Mouse (Mus musculus): ENCODE data around the gene Anpep. TPM values are rescaled to one million over a fixed set of nuclear protein-coding genes. Genes with fewer than 3 reads are reported as not detected.

The Anpep gene
- 38.2 and 41.0 TPM in 2 replicates for polyA plus RNA-seq (2011; ENCODE audit: insufficient read length, low read depth, missing spikeins)

GRCm38 (mm10) chr7:79860811-79861210 is at the start of gene Anpep:
Anpep (minus strand) TSS chr7:79861059.
- Histone ChIP-seq H3K4me3 (ENCODE audit: insufficient read depth, low read length) (no peak within 1 kb of the TSS), H3K4me1 (ENCODE audit: control insufficient read depth, insufficient read depth, low read length) (no peaks in the 10 kb centered on the region), H3K27ac (ENCODE audit: insufficient read depth, low read length) (no peak within 1 kb of the TSS)
- TF ChIP-seq POLR2A (IDR thresholded peaks at IDR 0.05; ENCODE audit: low read depth, low read length) (no peak), CTCF (IDR thresholded peaks at IDR 0.05; ENCODE audit: borderline replicate concordance, insufficient read depth, low read length) (no peak)

GRCm38 (mm10) chr7:79907356-79907755 is 46.5 kb upstream of the Anpep start:
- H3K27ac ChIP-seq (ENCODE audit: insufficient read depth, low read length), result no peak overlapping the region
- H3K4me3 ChIP-seq (ENCODE audit: insufficient read depth, low read length), result no peak overlapping the region
- TF ChIP-seq POLR2A (IDR thresholded peaks at IDR 0.05; ENCODE audit: low read depth, low read length) (no peak), CTCF (IDR thresholded peaks at IDR 0.05; ENCODE audit: borderline replicate concordance, insufficient read depth, low read length) (no peak)
- peaks cover 3% of the 10 kb centered on the region; the same call in 1 of the 2 replicates for H3K4me1 ChIP-seq (ENCODE audit: control insufficient read depth, insufficient read depth, low read length)

GRCm38 (mm10) chr7:79906914-79907313 is 46.1 kb upstream of the Anpep start:
- no peak overlapping the region for H3K4me3 ChIP-seq (ENCODE audit: insufficient read depth, low read length)
- peaks cover 3% of the 10 kb centered on the region; the same call in 1 of the 2 replicates for H3K4me1 ChIP-seq (ENCODE audit: control insufficient read depth, insufficient read depth, low read length)
- TF ChIP-seq POLR2A (IDR thresholded peaks at IDR 0.05; ENCODE audit: low read depth, low read length) (no peak), CTCF (IDR thresholded peaks at IDR 0.05; ENCODE audit: borderline replicate concordance, insufficient read depth, low read length) (no peak)
- H3K27ac ChIP-seq (ENCODE audit: insufficient read depth, low read length), result no peak overlapping the region

GRCm38 (mm10) chr7:79905193-79905592 is 44.3 kb upstream of the Anpep start:
- no peak for TF ChIP-seq POLR2A (IDR thresholded peaks at IDR 0.05; ENCODE audit: low read depth, low read length)
- no peak for TF ChIP-seq CTCF (IDR thresholded peaks at IDR 0.05; ENCODE audit: borderline replicate concordance, insufficient read depth, low read length)
- H3K4me1 ChIP-seq (ENCODE audit: control insufficient read depth, insufficient read depth, low read length), result peaks cover 3% of the 10 kb centered on the region; the same call in 1 of the 2 replicates
- H3K27ac ChIP-seq (ENCODE audit: insufficient read depth, low read length), result no peak overlapping the region
- no peak overlapping the region for H3K4me3 ChIP-seq (ENCODE audit: insufficient read depth, low read length)

GRCm38 (mm10) chr7:79903160-79903792 is 42.4 kb upstream of the Anpep start:
- TF ChIP-seq POLR2A (IDR thresholded peaks at IDR 0.05; ENCODE audit: low read depth, low read length) (no peak), CTCF (IDR thresholded peaks at IDR 0.05; ENCODE audit: borderline replicate concordance, insufficient read depth, low read length) (no peak)
- Histone ChIP-seq H3K27ac (ENCODE audit: insufficient read depth, low read length) (no peak overlapping the region), H3K4me1 (ENCODE audit: control insufficient read depth, insufficient read depth, low read length) (peaks cover 3% of the 10 kb centered on the region; the same call in 1 of the 2 replicates), H3K4me3 (ENCODE audit: insufficient read depth, low read length) (no peak overlapping the region)

GRCm38 (mm10) chr7:79900753-79901152 is 39.9 kb upstream of the Anpep start:
- TF ChIP-seq CTCF (IDR thresholded peaks at IDR 0.05; ENCODE audit: borderline replicate concordance, insufficient read depth, low read length) (no peak), POLR2A (IDR thresholded peaks at IDR 0.05; ENCODE audit: low read depth, low read length) (no peak)
- Histone ChIP-seq H3K4me1 (ENCODE audit: control insufficient read depth, insufficient read depth, low read length) (peaks cover 3% of the 10 kb centered on the region; the same call in 1 of the 2 replicates), H3K27ac (ENCODE audit: insufficient read depth, low read length) (no peak overlapping the region), H3K4me3 (ENCODE audit: insufficient read depth, low read length) (no peak overlapping the region)

- 0 out of 2 replicates have a peak, but pooled peaks cover 2% of the 10 kb centered on the region for H3K4me1 ChIP-seq (ENCODE audit: control insufficient read depth, insufficient read depth, low read length)
- no peak overlapping the region for H3K27ac ChIP-seq (ENCODE audit: insufficient read depth, low read length)
- no peak for TF ChIP-seq POLR2A (IDR thresholded peaks at IDR 0.05; ENCODE audit: low read depth, low read length)
- H3K4me3 ChIP-seq (ENCODE audit: insufficient read depth, low read length), result no peak overlapping the region
Observed at GRCm38 (mm10) chr7:79895225-79895624, 34.4 kb upstream of the Anpep start.

- 0 out of 2 replicates have a peak, but pooled peaks cover 2% of the 10 kb centered on the region for H3K4me1 ChIP-seq (ENCODE audit: control insufficient read depth, insufficient read depth, low read length)
- TF ChIP-seq POLR2A (IDR thresholded peaks at IDR 0.05; ENCODE audit: low read depth, low read length) (no peak), CTCF (IDR thresholded peaks at IDR 0.05; ENCODE audit: borderline replicate concordance, insufficient read depth, low read length) (no peak)
Observed at GRCm38 (mm10) chr7:79894790-79895189, 33.9 kb upstream of the Anpep start.

GRCm38 (mm10) chr7:79892576-79893428 is 31.9 kb upstream of the Anpep start:
- TF ChIP-seq POLR2A (IDR thresholded peaks at IDR 0.05; ENCODE audit: low read depth, low read length), result no peak
- no peak for TF ChIP-seq CTCF (IDR thresholded peaks at IDR 0.05; ENCODE audit: borderline replicate concordance, insufficient read depth, low read length)
- Histone ChIP-seq H3K27ac (ENCODE audit: insufficient read depth, low read length) (peak overlapping the region; percentile 64), H3K4me3 (ENCODE audit: insufficient read depth, low read length) (no peak overlapping the region), H3K4me1 (ENCODE audit: control insufficient read depth, insufficient read depth, low read length) (0 out of 2 replicates have a peak, but pooled peaks cover 2% of the 10 kb centered on the region)

More at GRCm38 (mm10) chr7:79894790-79895189, 33.9 kb upstream of the Anpep start:
- Histone ChIP-seq H3K27ac (ENCODE audit: insufficient read depth, low read length) (no peak overlapping the region), H3K4me3 (ENCODE audit: insufficient read depth, low read length) (no peak overlapping the region)
